Mouse (Mus musculus): ENCODE results near the gene 2310022B05Rik. TPM values are rescaled to one million over a fixed set of nuclear protein-coding genes. Genes with fewer than 3 reads are reported as not detected.

Gene 2310022B05Rik
- total and polyA plus RNA-seq, 3 experiments: 6.2 to 27.0 TPM; not detected in 1

DNA sequence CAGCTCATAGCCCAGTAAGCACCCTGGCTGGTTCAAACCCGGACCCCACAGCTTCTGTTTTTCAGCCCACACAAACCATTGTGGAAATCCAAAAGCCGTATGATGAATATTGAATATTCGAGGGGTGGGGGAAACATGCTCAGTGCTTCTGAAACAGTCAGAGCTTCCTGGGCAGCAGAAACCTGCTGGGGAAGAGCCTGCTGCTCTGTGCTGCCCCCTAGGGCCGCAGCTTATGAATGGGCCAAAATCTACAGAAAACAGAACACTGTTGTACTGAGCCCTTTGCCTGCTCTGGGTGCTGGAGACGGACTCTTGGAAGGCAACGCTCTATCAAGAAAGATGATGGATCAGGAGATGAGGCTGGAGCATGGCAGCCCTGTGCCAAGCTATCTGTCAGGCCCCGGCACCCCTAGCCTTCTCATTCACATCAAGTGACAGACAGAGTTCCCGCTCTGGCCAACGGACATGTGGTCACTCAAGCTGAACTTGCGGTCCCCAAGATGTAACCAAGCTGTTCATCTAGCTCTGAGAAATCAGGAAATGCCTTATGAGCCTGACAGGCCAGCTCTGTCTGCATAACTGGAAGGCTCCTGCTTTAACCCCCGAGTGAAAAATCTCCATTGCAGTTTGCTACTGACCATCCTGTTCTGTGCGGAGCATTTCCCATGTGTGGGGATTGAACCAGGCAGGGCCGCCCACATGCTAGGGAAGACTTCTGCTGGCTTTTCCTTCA lies 54.8 kb downstream of the 2310022B05Rik start:
- no peaks in the 10 kb centered on the region for H3K9me3 ChIP-seq (replicated peaks; ENCODE audit: insufficient read depth, low read length)
- no peaks in the 10 kb centered on the region for H3K4me1 ChIP-seq (ENCODE audit: control insufficient read depth in 1 of 2, insufficient read depth in 2 of 2, low read length in 2 of 2)
- H3K27ac ChIP-seq (ENCODE audit: control insufficient read depth, low read depth, low read length): no peak overlapping the region
- no peaks in the 10 kb centered on the region for H3K79me2 ChIP-seq (ENCODE audit: control insufficient read depth, insufficient read depth, low read length, poor library complexity)
- TF ChIP-seq CHD1 (IDR thresholded peaks at IDR 0.05; ENCODE audit: low read depth, low read length) (no peak), RAD21 (IDR thresholded peaks at IDR 0.05; ENCODE audit: low read depth, low read length) (peak; percentile 36), SMC3 (IDR thresholded peaks at IDR 0.05; ENCODE audit: low read depth, low read length) (peak; percentile 45), ETS1 (IDR thresholded peaks at IDR 0.05; ENCODE audit: low read depth, low read length) (no peak), CTCF (IDR thresholded peaks at IDR 0.05 in 2 of 3, conservative IDR thresholded peaks at IDR 0.05 in 1 of 3; ENCODE audit: control insufficient read depth in 1 of 3, insufficient read depth in 1 of 3, low read depth in 2 of 3, low read length in 3 of 3, poor library complexity in 1 of 3, severe bottlenecking in 1 of 3) (peak; percentile 73 to 88 (median 88)), ZC3H11A (IDR thresholded peaks at IDR 0.05; ENCODE audit: low read depth, low read length) (peak; percentile 18; the same call in 1 of the 2 replicates), NELFE (IDR thresholded peaks at IDR 0.05; ENCODE audit: low read depth, low read length) (no peak)
- DNase-seq (ENCODE audit: low read depth, low spot score): peak; percentile 59
- H3K36me3 ChIP-seq (ENCODE audit: control insufficient read depth in 1 of 2, insufficient read depth in 2 of 2, low read length in 2 of 2): no peaks in the 10 kb centered on the region
- peaks cover 6 to 7% of the 10 kb centered on the region in 2 experiments; a peak in 3 of 4 replicates for H3K27me3 ChIP-seq (ENCODE audit: control insufficient read depth in 1 of 2, insufficient read depth in 2 of 2, low read length in 2 of 2)
- no peak overlapping the region for H3K4me3 ChIP-seq (ENCODE audit: control insufficient read depth in 1 of 2, insufficient read depth in 1 of 2, low read depth in 2 of 2, low read length in 2 of 2)
- H3K9ac ChIP-seq (ENCODE audit: control insufficient read depth, low read depth, low read length, poor library complexity, severe bottlenecking): peak overlapping the region; percentile 13; the same call in 1 of the 2 replicates

DNA sequence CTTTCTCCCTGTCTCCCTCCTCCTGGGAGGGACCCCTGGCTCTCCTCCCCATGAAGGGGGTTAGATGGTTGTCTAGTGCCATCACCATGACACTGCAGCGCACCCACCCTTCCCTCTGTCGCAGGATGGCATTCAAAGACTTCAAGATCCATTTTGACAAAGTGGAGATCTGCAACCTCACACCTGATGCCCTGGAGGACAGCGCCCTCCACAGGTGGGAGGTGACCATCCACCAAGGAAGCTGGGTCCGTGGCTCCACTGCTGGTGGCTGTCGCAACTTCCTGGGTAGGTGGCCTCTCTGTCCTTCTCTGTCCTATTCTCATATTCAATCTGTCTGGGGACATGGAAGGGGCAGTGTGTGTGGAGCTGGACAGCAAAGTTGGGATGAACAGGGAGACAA lies 59.1 kb downstream of the 2310022B05Rik start:
- Histone ChIP-seq H3K36me3 (ENCODE audit: control insufficient read depth in 1 of 2, insufficient read depth in 2 of 2, low read length in 2 of 2) (no peaks in the 10 kb centered on the region), H3K9ac (ENCODE audit: control insufficient read depth, low read depth, low read length, poor library complexity, severe bottlenecking) (no peak overlapping the region), H3K9me3 (replicated peaks; ENCODE audit: insufficient read depth, low read length) (no peaks in the 10 kb centered on the region), H3K27me3 (ENCODE audit: control insufficient read depth in 1 of 2, insufficient read depth in 2 of 2, low read length in 2 of 2) (peaks cover 5 to 6% of the 10 kb centered on the region in 2 experiments; a peak in 3 of 4 replicates), H3K79me2 (ENCODE audit: control insufficient read depth, insufficient read depth, low read length, poor library complexity) (no peaks in the 10 kb centered on the region), H3K4me3 (ENCODE audit: control insufficient read depth in 1 of 2, insufficient read depth in 1 of 2, low read depth in 2 of 2, low read length in 2 of 2) (no peak overlapping the region), H3K27ac (ENCODE audit: control insufficient read depth, low read depth, low read length) (no peak overlapping the region), H3K4me1 (ENCODE audit: control insufficient read depth in 1 of 2, insufficient read depth in 2 of 2, low read length in 2 of 2) (no peaks in the 10 kb centered on the region)
- no peak for TF ChIP-seq NRF1 (IDR thresholded peaks at IDR 0.05; ENCODE audit: insufficient read depth, low read depth, low read length, poor library complexity, severe bottlenecking)
- TF ChIP-seq TBP (IDR thresholded peaks at IDR 0.05; ENCODE audit: low read depth, low read length): no peak
- peak; percentile 28 for TF ChIP-seq RAD21 (IDR thresholded peaks at IDR 0.05; ENCODE audit: low read depth, low read length)
- TF ChIP-seq GABPA (IDR thresholded peaks at IDR 0.05; ENCODE audit: low read depth, low read length): no peak
- no peak for TF ChIP-seq ZNF384 (IDR thresholded peaks at IDR 0.05; ENCODE audit: low read depth, low read length)
- TF ChIP-seq CTCF (IDR thresholded peaks at IDR 0.05 in 2 of 3, conservative IDR thresholded peaks at IDR 0.05 in 1 of 3; ENCODE audit: control insufficient read depth in 1 of 3, insufficient read depth in 1 of 3, low read depth in 2 of 3, low read length in 3 of 3, poor library complexity in 1 of 3, severe bottlenecking in 1 of 3): peak; percentile 35 to 53 (median 38)
- peak; percentile 25; the same call in 1 of the 2 replicates for TF ChIP-seq SMC3 (IDR thresholded peaks at IDR 0.05; ENCODE audit: low read depth, low read length)
- no peak for TF ChIP-seq UBTF (IDR thresholded peaks at IDR 0.05; ENCODE audit: borderline replicate concordance, insufficient read depth, low read depth, low read length)
- no peak for TF ChIP-seq MXI1 (IDR thresholded peaks at IDR 0.05; ENCODE audit: low read depth, low read length)
- no peak for TF ChIP-seq GATA1 (IDR thresholded peaks at IDR 0.05; ENCODE audit: low read depth, low read length)
- DNase-seq (ENCODE audit: low read depth, low spot score): no peak

Data from MEL (cell line).